In the genomic region with DNA sequence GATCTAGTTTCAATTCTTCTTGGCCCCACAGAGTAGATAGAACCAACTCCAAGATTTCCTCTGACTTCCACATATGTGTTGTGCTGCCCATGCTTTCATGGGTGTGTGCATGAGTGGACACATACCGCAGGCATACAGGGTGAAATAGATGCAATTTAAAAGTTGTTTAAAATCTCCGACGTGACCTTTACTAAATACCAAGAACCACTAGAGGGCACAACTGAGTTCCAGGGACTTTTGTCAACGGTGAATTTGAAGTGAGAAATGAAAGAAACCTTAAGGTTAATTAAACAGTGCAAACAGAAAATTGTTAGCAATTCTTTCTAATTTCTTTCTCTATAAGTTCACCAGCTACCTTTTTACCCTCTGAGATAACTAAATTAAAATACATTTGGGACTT, we compare ENCODE assay signal across 9 mouse cellular contexts. TPM values are rescaled to one million over a fixed set of nuclear protein-coding genes. Genes with fewer than 3 reads are reported as not detected.
DNase-seq lines count a peak whose midpoint lies in the region; ATAC-seq and TF ChIP-seq lines count a peak whose summit lies in the region.
"Had no signal": no experiment of that assay in that cellular context is flagged by ENCODE, and none has a peak within 500 bp of the region (broad histone marks: within the 10 kb centered on the region; RNA-seq: fewer than 3 reads in every experiment).

No protein-coding gene starts in this region.

- no peak overlapping the region for H3K27ac ChIP-seq in liver, embryonic 14.5 days
- no peak overlapping the region for H3K27ac ChIP-seq in liver, embryonic 11.5 days (ENCODE audit: low read depth, low read length)
- H3K27ac ChIP-seq: limb, embryonic 13.5 days had no signal

- TF ChIP-seq CTCF in liver, embryonic 14.5 days (IDR thresholded peaks at IDR 0.05; ENCODE audit: low read depth): peak; percentile 49

- no peaks in the 10 kb centered on the region for H3K36me3 ChIP-seq in liver, embryonic 14.5 days (replicated peaks; ENCODE audit: control insufficient read depth, insufficient read depth, low read depth)
- H3K36me3 ChIP-seq in liver, embryonic 11.5 days (ENCODE audit: control insufficient read depth, insufficient read depth, low read length): no peaks in the 10 kb centered on the region
- H3K36me3 ChIP-seq: limb, embryonic 13.5 days had no signal

- no peaks in the 10 kb centered on the region for H3K27me3 ChIP-seq in liver, embryonic 14.5 days (ENCODE audit: control insufficient read depth, insufficient read depth, low read length)
- H3K27me3 ChIP-seq in liver, embryonic 11.5 days (replicated peaks; ENCODE audit: control insufficient read depth, insufficient read depth, low read length): no peaks in the 10 kb centered on the region
- H3K27me3 ChIP-seq: limb, embryonic 13.5 days had no signal

- H3K4me2 ChIP-seq in liver, embryonic 14.5 days (ENCODE audit: low read depth): no peak overlapping the region
- H3K4me2 ChIP-seq in liver, embryonic 11.5 days: no peak overlapping the region
- H3K4me2 ChIP-seq: limb, embryonic 13.5 days had no signal

- H3K4me1 ChIP-seq in liver, embryonic 14.5 days (replicated peaks; ENCODE audit: control insufficient read depth in 2 of 2, insufficient read depth in 2 of 2, low read length in 1 of 2): no peaks in the 10 kb centered on the region
- no peaks in the 10 kb centered on the region for H3K4me1 ChIP-seq in liver, embryonic 11.5 days (replicated peaks; ENCODE audit: control insufficient read depth, insufficient read depth, low read length)
- H3K4me1 ChIP-seq: limb, embryonic 13.5 days had no signal

- TF ChIP-seq EP300 in liver, embryonic 14.5 days (IDR thresholded peaks at IDR 0.05; ENCODE audit: low read depth): no peak

- H3K9ac ChIP-seq in liver, embryonic 14.5 days (replicated peaks): no peak overlapping the region
- no peak overlapping the region for H3K9ac ChIP-seq in liver, embryonic 11.5 days (ENCODE audit: low read depth, low read length)
- H3K9ac ChIP-seq: limb, embryonic 13.5 days had no signal

- ATAC-seq in liver, embryonic 14.5 days (ENCODE audit: insufficient read depth): no peak
- no peak for ATAC-seq in liver, embryonic 11.5 days (replicated peaks; ENCODE audit: low FRiP score)

- WGBS in liver, embryonic 14.5 days (ENCODE audit: insufficient replicate concordance): 13% methylated on average over 4 of the region's 4 CpGs
- WGBS in liver, embryonic 11.5 days: 21% methylated on average over 4 of the region's 4 CpGs

- DNase-seq in gastrocnemius, adult 18-20 months (ENCODE audit: low spot score): peak; percentile 35
- no peak for DNase-seq in gastrocnemius, postnatal 4 days (ENCODE audit: low spot score in 2 of 2)
- peak in 1 of 3 experiments; percentile 11 for DNase-seq in liver, embryonic 14.5 days (ENCODE audit: low read depth in 3 of 3, low spot score in 3 of 3)
- no peak for DNase-seq in liver, embryonic 11.5 days (ENCODE audit: low spot score)
- peak; percentile 50 for DNase-seq in R1 (ENCODE audit: low read depth, low spot score)
- peak; percentile 43 for DNase-seq in lung, postnatal 25 days (ENCODE audit: low spot score)
- no peak for DNase-seq in left cerebral cortex, adult 8-10 months (ENCODE audit: low spot score in 2 of 2)
- DNase-seq in adrenal gland, adult 18-20 months (ENCODE audit: low spot score in 2 of 2): no peak

- H3K9me3 ChIP-seq in liver, embryonic 14.5 days (ENCODE audit: control insufficient read depth, low read length): no peaks in the 10 kb centered on the region
- no peaks in the 10 kb centered on the region for H3K9me3 ChIP-seq in liver, embryonic 11.5 days (ENCODE audit: control insufficient read depth, low read length)
- H3K9me3 ChIP-seq: limb, embryonic 13.5 days had no signal

- no peak overlapping the region for H3K4me3 ChIP-seq in liver, embryonic 14.5 days (ENCODE audit: insufficient read depth in 1 of 2, low read depth in 2 of 2, low read length in 2 of 2)
- H3K4me3 ChIP-seq in liver, embryonic 11.5 days (ENCODE audit: low read depth, low read length): no peak overlapping the region
- H3K4me3 ChIP-seq: limb, embryonic 13.5 days had no signal

RNA-seq across cellular contexts. Expression of gene Yes1, which starts 17.2 kb away (rescaled TPM):
- total RNA-seq in gastrocnemius, adult 18-20 months (2021): 1 to 10 TPM; 6.1 to 9.7 TPM
- 10 to 100 TPM; 30.3 to 35.0 TPM for total RNA-seq in gastrocnemius, postnatal 4 days (2021)
- polyA plus RNA-seq in liver, embryonic 14.5 days (2012; rRNA removed): 1.0 and 1.6 TPM in 2 replicates
- 4.2 and 5.2 TPM in 2 replicates for polyA plus RNA-seq in liver, embryonic 14.5 days (2014; fragmentation: Nextera tagmentation; extraction: Ambion mirVana)
- polyA plus RNA-seq in liver, embryonic 11.5 days (2014; fragmentation: Nextera tagmentation; extraction: Ambion mirVana): 18.8 and 18.9 TPM in 2 replicates
- total RNA-seq in left cerebral cortex, adult 8-10 months (2022): 10 to 100 TPM; 13.0 to 15.5 (median 14.3) TPM
- 10 to 100 TPM; 32.7 to 44.0 TPM for total RNA-seq in adrenal gland, adult 18-20 months (2021)

Comparison
In these comparisons a context has a peak if more than half of its experiments do, and no peak if none do; other contexts are left out.
1. DNase-seq: peak in gastrocnemius, adult 18-20 months (single experiment), R1 (single experiment) and lung, postnatal 25 days (single experiment); none in gastrocnemius, postnatal 4 days (0 of 2), liver, embryonic 11.5 days (single experiment), left cerebral cortex, adult 8-10 months (0 of 2) and adrenal gland, adult 18-20 months (0 of 2).